Mouse (Mus musculus) megakaryocyte progenitor cell, adult 5-6 weeks (primary cell): Measurements from ENCODE around the gene Pqbp1. TPM values are rescaled to one million over a fixed set of nuclear protein-coding genes. Genes with fewer than 3 reads are reported as not detected.
"Not testable (repeated sequence)": the region's sequence is repeated elsewhere in the genome, so short reads cannot be mapped to it uniquely, and the experiment has no call there.

Source experiments
- ATAC-seq: replicated peaks from 2 replicates; pipeline ENCODE4 v1.8.0; 2016; ENCODE audit warnings: mild to moderate bottlenecking, moderate TSS enrichment, inconsistent platforms; ENCODE audit not compliant: poor library complexity
- total RNA-seq, 2 experiments: library from RNA; stranded (forward) in 1 of 2; stranded (reverse) in 1 of 2; fragments of 157-497, 149-512 nt in 1 of 2; fragments of 200-1000 nt in 1 of 2; gene quantifications; 2 replicates each; pipeline versions ENCODE4 v1.2.3 to v1.2.4; 2015 to 2017

Pqbp1 gene
- total RNA-seq (2015): 25.1 and 30.3 TPM in 2 replicates
- total RNA-seq (2017): 136 and 167 TPM in 2 replicates

DNA sequence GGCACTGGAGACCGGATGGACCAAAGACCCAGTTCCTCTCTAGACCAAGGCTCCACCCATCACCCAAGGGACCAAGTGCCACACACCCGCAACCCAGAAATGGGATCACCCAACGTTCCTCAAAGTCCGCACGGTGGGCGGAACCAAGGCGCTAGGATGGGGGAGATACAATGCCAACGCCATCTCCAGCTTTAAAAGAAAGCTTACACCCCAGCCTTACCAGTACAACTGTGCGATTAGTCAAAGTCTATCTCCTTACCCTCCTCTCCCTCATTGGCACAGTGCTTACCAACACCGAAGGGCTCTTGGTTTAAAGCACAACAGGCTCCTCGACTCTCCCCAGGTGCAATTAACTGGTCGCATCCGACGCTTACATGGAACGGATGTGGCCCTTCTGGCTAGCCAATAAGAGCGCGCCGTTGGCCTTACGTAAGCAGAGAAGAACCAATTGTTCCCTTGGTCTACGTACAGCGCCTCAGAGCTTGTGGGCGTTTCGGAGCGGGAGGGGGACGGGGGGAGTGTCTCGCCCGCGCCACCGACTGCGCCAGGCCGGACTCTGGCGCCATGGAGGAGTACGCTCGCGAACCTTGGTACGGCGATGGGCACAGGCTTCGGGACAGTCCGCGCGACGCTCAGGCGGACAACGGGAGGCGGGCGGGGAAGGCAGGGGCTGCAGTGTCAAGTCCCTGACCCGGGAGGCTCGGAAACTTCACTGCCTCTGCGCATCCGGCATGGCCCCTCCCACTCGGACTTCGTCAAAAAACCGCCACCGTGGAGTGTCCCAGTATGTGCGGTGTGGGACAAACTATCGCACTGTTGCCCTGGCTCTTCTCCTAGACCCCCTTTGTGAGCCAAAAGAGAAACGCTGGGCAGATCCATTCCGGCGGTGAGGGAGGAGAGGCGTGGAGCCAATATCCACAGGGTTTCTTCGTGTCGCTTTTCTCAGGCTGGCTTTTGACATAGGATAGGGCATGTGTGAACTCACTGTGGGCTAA, at the start of gene Pqbp1, which contains the start of gene Timm17b:
Gene Pqbp1, minus strand, starts transcription at position 390 of the 995 bp plus-strand sequence.
Gene Timm17b, plus strand, starts transcription at position 478 of the 995 bp plus-strand sequence.
- peak; percentile 95 for ATAC-seq

DNA sequence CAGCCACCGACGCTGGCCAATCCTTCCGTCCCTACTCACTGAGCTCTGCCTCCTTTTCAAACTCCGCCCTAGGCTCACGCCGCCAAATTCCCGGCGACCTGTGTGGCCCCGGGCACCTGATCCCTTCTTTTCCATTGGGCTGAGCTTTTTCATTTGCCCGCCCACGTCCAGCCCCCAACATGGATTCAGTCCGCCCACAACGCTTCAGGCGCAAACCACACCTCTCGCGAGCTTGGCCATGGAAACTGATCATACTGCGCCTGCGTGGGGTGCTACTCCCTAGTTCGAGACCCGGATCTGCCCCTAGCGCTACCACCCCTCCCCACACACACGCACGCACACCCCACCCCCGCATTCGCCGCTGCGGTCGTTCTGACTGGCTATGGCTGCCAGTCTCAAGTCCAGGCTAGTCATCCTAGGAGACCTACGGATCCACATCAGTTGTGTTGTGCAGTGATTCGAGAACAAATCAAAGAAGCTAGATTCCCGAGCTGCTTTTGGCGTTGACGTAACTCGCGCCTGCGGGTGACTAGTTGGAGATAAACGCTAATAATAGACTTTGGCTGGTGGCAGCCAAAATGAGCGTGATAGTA, 48.9 kb upstream of the Pqbp1 start:
- peak; percentile 98 for ATAC-seq

DNA sequence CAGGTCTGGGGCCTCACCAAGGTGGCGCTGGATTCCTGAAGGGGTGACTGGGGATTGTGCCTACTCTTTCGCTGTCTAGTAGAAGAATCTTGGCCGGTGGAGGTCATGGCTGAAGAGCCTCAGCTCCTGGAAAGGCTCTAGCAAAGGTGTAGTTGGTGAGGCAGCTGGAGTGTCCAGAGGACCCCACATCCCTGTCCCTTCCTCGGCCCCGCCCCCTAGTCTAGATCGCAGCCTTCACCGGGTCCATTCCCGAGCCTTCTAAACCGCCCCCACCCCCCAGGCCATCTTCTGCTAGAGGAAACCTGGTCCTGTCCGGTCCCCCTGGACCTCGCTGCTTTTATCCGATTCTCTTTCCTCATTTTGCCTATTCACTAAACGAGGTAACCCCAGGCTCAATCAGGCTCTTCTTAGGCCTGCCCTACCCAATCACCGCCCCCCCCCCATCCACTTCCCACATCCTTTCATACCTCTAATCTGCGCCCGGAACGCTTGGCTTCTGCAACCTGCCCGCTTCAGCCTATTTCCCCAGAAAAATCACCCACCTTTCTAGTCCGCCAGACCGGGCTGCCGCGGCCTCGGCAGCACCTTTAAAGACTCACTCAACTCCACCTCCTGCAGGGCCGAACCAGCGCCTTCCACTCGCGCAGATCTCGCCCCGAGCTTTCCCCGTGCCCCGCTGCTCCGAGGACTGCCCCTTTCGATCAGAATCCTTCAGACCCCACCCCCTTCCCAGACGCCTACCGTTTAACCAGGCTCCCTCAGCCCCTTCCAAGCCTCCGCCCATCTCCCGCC, 48.2 kb upstream of the Pqbp1 start, which contains the start of gene Hdac6:
Gene Hdac6, minus strand, starts transcription at position 782 of the 792 bp plus-strand sequence.
- no peak for ATAC-seq

DNA sequence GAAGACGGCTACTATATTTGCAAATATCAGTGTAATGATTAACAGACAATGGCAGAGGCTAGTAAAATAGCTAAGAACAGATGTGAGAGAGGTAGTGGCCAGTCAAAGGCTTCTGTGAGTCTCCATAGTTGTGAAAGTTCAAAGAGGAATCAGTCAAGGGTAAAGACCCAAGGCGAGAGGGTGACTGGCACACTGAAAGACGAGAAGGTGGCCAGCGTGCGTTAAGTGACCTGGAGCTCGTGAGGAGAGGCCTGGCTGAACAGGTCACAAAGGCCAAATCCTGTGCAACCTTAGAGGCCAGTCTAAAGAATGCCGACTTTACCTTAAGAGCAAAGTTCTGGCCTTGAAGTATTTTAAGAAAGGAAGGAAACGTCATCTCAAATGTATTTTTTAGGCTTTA, 46.5 kb upstream of the Pqbp1 start:
- ATAC-seq: no peak

DNA sequence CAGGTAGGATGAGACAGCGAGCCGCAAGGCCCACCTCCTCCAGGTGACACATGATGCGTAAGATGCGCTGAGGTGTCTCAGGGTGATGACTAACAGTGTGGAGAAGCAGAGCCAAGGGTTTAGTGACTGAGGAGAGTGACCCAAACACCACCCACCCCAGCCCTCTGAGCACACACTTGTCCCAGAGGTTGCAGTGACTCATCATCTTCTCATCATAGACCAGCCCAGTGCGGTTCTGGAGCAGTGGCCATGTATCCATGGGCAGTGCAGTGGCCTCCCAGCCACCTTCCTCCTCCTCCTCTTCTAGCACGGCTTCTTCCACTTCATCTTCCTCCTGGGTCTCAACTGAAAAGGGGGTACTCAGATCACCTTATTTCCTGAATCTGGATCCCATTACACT, 38.6 kb upstream of the Pqbp1 start:
- no peak for ATAC-seq

DNA sequence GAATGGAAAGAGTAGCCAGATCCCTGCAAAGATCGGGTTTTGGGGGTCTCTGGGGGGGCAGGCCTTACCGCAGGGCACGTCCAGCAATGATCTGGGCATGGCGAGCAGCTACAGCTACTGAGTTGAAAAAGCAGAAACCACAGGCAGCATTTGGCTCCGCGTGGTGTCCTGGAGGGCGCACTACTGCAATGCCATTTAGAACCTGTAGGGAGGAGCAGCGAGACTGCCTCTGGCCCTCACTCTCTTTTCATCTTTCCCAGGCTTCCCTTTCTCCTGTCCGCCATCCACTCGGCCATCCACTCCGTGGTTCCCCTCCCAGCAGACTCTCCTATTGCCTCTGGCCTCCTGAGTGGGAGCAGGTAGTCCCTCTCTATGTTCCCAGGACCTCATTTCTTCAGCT, 37.8 kb upstream of the Pqbp1 start:
- ATAC-seq: peak; percentile 80

DNA sequence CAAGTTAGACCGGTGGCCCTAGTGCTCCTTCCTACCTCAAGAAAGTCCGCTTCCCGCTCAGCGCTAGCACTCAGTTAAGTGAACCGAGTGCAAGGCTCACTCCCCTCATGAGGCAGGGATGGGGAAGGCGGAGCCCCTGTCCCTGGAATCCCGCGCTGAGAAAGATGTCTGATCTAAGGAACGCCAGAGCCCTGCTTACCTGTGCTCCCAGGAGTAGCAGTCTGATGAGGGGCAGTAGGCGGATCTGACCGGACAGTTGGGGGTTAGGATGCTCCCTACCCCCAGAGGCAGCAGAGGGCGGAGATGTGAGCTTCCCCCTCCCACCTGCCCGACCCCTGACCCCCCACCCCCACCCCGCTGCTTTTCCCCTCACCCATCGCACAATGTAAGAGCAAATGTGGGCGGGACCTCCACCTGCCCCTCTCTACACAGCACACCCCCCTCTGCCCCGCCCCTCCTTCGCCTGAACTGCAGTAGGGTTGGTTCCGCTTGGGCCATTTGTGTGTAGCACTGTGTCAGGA, 29.3 kb upstream of the Pqbp1 start, which contains the start of gene Eras:
Gene Eras, minus strand, starts transcription at position 338 of the 521 bp plus-strand sequence.
- no peak for ATAC-seq

DNA sequence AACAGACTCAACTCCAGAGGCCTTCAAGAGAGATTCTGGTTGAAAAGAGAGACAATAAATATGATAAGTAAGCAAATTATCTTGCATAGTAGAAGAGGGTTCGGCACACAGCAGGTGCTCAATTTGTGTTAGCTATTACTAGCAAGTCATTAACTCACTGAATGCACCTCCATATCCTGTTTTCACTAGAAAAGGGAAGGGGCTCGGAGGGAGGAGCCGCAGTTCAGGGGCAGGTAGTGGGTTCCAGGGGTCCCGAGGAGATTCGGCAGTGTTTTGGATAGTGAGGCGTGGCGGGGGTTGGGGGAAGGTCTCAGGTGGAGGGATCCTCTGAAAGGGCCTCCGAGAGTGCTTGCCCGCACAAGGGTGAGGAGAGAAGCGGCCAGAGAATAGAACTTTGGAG, 28.0 kb upstream of the Pqbp1 start:
- no peak for ATAC-seq

DNA sequence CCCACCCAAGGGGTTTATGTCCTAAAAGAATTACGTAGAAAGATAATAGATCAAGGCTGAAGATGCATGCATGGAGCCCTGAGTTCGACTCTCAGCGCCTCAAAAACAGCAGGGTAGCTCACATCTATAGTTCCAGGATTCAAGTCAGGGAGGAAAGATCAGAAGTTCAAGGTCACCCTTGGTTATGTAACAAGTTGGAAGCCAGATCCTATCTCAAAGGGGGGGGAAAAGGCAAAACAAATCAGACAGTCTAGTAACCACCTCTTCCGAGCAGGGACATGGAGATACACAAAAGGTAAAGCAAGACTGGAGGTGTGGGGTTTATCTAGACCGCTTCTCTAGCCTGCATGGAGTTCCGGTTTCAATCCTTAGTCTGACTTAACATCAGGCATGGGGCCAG, 27.2 kb upstream of the Pqbp1 start:
- ATAC-seq: no peak

DNA sequence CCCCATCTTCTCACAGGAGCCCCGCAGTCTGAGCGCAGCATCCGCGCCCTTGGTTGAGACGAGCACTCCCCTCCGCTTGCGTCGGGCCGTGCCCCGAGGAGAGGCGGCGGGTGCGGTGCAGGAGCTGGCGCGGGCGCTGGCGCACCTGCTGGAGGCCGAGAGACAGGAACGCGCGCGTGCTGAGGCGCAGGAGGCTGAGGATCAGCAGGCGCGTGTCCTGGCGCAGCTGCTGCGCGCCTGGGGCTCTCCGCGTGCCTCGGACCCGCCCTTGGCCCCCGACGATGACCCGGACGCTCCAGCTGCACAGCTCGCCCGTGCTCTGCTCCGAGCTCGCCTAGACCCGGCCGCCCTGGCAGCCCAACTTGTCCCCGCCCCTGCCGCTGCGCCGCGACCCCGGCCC, 23.0 kb upstream of the Pqbp1 start:
- no peak for ATAC-seq

DNA sequence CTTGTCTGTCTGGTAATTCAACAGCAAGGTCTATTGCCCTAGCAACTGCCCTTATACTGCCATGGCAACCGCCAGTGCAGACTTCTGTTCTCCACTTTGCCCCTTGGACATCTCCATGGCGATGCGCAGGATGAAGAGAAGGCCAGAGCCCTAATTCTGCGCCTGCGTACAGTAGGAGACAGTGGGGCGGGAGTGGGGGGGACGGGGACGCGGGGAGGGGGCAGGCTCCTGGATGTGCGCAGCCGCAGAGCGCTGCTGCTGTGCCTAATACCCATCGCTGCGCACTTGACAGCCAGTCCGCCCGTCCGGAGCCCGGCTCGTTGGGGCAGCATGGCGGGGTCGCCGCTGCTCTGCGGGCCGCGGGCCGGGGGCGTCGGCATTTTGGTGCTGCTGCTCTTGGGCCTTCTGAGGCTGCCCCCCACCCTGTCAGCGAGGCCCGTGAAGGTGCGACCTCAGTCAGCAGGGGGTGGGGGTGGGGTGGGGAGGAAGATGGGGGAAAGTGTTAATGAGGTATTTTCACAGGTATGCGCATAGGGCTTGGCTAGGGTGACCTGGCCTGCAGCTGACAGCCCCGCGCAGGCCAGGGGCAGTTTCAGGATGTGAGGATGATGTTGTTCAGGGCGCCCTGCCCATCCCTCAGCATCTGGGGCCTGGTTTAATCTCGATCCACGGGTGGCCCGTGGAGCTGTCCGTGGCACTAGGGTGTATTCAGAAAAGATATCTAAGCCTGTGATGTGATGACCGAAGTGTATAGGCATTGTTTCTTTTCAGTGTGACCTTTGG, 20.7 kb upstream of the Pqbp1 start, which contains the start of gene Pcsk1n:
Gene Pcsk1n, plus strand, starts transcription at position 222 of the 783 bp plus-strand sequence.
- no peak for ATAC-seq

DNA sequence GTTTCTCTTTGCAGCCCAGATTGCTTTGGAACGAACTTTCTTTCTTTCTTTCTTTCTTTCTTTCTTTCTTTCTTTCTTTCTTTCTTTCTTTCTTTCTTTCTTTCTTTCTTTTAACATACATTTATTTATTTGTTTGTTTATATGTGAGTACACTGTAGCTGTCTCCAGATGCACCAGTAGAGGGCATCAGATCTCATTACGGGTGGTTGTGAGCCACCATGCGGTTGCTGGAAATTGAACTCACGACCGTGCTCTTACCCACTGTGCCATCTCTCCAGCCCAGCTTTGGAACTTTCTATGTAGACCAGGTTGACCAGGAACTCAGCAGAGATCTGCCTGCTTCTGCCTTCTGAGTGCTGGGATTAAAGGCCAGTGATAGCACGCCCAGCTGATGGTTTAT, 18.9 kb upstream of the Pqbp1 start:
- not testable (repeated sequence) for ATAC-seq

DNA sequence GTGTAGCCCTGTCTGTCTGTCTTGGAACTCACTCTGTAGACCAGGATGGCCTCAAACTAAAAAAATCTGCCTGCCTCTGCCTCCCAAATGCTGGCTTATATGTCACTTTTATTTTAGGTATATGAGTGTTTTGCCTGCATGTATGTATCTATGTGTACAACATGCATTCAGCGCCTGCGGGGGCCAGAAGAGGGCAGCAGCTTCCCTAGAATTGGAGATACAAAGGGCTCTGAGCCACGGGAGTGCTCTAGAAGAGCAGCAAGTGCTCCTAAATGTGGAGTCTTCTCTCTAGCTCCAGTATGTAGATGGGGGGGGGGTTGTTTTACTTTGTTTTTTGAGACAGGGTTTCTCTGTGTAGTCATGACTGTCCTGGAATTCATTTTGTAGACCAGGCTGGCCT, 16.6 kb upstream of the Pqbp1 start:
- ATAC-seq: peak; percentile 92

DNA sequence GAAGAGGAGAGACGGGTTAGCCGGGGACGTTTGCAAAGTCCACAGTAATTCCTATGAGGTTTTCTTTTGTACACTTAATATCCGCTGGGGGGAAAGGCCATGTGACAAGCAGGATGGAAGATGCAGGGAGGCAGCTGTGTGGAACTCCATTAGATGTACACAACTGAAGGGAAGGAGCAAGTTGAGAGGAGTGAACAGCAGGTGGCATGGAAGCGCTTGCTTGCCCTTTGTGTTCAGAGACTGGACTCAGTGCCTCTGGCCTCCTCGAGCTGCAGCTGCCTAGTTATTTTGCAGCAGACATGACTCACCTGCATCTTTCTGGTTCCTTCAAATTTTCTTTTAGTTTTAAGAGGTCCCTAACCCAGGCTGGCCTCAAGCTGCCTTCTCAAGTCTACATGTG, 11.4 kb upstream of the Pqbp1 start:
- no peak for ATAC-seq

DNA sequence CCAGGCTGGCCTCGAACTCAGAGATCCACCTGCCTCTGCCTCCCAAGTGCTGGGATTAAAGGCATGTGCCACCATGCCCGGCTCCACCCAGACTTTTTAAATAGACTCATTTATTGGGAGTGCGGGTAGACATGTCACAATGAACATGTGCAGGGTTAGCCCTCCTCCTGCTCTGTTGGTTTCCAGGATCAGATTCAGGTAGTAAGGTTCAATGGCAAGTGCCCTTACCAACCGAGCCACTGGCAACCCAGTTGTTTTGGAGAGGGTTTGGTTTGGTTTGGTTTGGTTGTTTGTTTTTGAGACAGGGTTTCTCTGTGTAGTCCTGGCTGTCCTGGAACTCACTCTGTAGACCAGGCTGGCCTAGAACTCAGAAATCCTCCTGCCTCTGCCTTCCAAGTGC, 10.2 kb upstream of the Pqbp1 start, which contains the start of gene Gm10490:
Gene Gm10490, plus strand, starts transcription at position 301 of the 400 bp plus-strand sequence.
- ATAC-seq: not testable (repeated sequence)

DNA sequence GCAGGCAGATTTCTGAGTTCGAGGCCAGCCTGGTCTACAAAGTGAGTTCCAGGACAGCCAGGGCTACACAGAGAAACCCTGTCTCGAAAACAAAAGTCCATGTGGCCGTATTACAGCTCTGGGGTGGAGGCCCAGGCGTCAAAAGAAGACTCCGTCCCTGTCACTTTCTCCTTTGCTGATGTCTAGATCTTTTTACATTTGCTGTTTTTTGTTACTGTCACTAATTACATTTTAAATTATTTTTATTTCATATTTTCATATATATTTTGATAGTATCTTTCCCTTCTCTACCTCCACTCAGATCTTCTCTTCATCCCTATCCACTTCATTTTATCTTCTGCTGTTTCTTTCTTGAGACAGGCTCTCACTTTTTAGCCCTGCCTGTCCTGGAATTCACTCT, 8.7 kb upstream of the Pqbp1 start, which contains the start of gene Gm10491:
Gene Gm10491, minus strand, starts transcription at position 101 of the 400 bp plus-strand sequence.
- ATAC-seq: no peak

DNA sequence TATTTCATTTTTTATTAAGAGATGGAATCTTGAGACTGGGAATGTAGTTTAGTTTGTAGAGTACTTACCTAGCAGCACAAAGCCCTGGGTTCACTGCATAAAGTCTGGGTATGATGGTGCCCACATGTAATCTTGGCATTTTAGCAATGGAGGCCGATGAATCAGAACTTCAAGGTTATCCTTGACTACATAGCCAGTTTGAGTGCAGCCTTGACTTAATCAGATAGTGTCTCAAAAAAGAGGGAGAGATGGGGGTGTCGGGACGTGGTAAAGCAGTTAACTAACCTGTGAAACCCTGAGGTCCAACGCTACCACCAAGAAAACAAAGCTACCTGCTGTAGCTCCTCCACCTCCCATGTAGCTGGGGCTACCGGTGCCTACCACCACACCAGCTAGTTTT, 5.4 kb upstream of the Pqbp1 start:
- ATAC-seq: no peak

DNA sequence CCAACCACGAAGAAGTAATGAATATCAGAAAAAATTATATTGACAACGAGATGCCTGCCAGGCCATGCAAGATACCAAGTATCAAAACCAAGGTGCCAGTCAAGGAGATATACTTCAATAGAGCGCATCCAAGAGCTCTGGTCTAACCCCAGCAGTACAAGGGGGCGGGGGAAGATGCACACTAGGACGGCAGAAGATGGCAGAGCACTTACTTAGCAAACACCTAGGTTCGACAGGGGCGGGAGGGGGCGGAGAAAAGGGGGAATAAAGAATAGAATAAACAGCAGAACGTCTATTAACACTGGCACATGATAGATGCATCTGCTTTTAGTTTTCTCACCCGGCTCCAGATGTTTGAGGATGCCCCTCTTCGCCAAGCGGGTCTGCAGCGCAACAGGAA, 858 bp downstream of the Pqbp1 start:
- ATAC-seq: no peak

DNA sequence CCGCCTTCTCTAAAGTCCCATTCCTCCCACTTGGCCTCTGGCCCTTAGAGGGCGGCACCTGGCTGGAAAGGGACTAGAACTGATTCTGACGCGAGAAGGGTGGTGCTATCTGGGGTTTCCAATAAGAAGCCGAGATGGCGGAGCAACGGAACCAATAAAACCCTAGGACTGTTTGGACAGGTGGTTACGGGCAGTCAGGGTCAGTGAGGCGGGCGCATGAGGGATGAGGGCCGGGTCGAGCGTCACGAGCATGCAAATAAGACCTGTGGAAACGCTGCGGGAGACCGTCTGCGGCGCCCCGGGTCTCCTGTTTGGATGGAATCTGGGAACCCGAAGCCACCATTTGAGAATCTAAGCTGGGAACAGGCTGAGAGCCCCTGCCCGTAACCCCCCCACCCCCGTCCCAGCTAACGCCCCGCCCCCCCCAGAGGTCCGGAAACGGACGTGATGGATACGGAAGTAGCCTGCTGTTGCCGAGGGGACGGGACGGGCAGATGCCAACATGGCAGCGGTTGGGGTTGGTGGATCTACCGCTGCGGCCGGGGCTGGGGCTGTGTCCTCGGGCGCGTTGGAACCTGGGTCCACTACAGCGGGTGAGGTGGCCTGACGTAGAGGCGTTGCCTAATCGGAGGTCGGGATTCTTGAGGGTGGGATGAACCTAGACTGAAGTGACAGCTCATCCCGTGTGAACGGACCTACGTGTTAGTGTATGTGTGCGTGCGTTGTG, 15.1 kb downstream of the Pqbp1 start, which contains the start of gene Slc35a2:
Gene Slc35a2, plus strand, starts transcription at position 188 of the 727 bp plus-strand sequence.
- peak; percentile 84 for ATAC-seq
